11 mouse cellular contexts compared by ENCODE assay signal in genomic region chr5:65919326-65919725, GRCm38 (mm10). TPM values are rescaled to one million over a fixed set of nuclear protein-coding genes. Genes with fewer than 3 reads are reported as not detected.
A peak's percentile ranks its signal among the peaks of the same experiment; 100 is the strongest.
DNase-seq lines count a peak whose midpoint lies in the region; ATAC-seq and TF ChIP-seq lines count a peak whose summit lies in the region.
"Had no signal": no experiment of that assay in that cellular context is flagged by ENCODE, and none has a peak within 500 bp of the region (broad histone marks: within the 10 kb centered on the region; RNA-seq: fewer than 3 reads in every experiment).

No protein-coding gene starts in this region.

- no peak overlapping the region for H3K27ac ChIP-seq in stomach, postnatal 0 days (replicated peaks)

- TF ChIP-seq EP300 in stomach, postnatal 0 days (optimal IDR thresholded peaks at IDR 0.05) = no peak

- no peaks in the 10 kb centered on the region for H3K4me1 ChIP-seq in lung, adult 2 months (ENCODE audit: control insufficient read depth, insufficient read depth, low read length)
- no peaks in the 10 kb centered on the region for H3K4me1 ChIP-seq in stomach, postnatal 0 days (replicated peaks; ENCODE audit: control insufficient read depth, insufficient read depth)

- no peaks in the 10 kb centered on the region for H3K27me3 ChIP-seq in stomach, postnatal 0 days (ENCODE audit: control insufficient read depth, insufficient read depth, low read length)

- no peak for TF ChIP-seq CTCF in lung, adult 2 months (IDR thresholded peaks at IDR 0.05; ENCODE audit: insufficient read depth, low read length)
- TF ChIP-seq CTCF in stomach, postnatal 0 days (IDR thresholded peaks at IDR 0.05; ENCODE audit: low read depth) = no peak

- DNase-seq in adrenal gland, postnatal 14 days = peak; percentile 21
- no peak for DNase-seq in adrenal gland, adult (ENCODE audit: inconsistent age in 2 of 2, low spot score in 1 of 2)
- peak; percentile 16 for DNase-seq in lung, postnatal 10 days
- DNase-seq in lung, adult 2 months = no peak
- peak; percentile 77 to 78 for DNase-seq in spleen, postnatal 36 days (ENCODE audit: low spot score in 2 of 2)
- no peak for DNase-seq in cerebellum, adult 9-11 months
- no peak for DNase-seq in stomach, postnatal 0 days (ENCODE audit: low spot score)
- DNase-seq: heart, postnatal 10 days; left cerebral cortex, postnatal 4 days; right cerebral cortex, postnatal 14 days had no signal

- H3K9me3 ChIP-seq in stomach, postnatal 0 days (ENCODE audit: control insufficient read depth, low read length) = no peaks in the 10 kb centered on the region

- peak; percentile 83 to 87 for ATAC-seq in hematopoietic stem cell, adult 5-6 weeks (replicated peaks in 1 of 2; ENCODE audit: insufficient read depth in 1 of 2, low FRiP score in 2 of 2, low TSS enrichment in 1 of 2, low read depth in 1 of 2, poor library complexity in 2 of 2, severe bottlenecking in 2 of 2)
- no peak for ATAC-seq in stomach, postnatal 0 days (ENCODE audit: low FRiP score, low TSS enrichment)

- no peaks in the 10 kb centered on the region for H3K36me3 ChIP-seq in stomach, postnatal 0 days (ENCODE audit: control insufficient read depth, insufficient read depth, low read length)

- H3K4me3 ChIP-seq in lung, adult 2 months (replicated peaks; ENCODE audit: extremely low read depth, low read depth, low read length) = no peak overlapping the region
- H3K4me3 ChIP-seq in stomach, postnatal 0 days (ENCODE audit: low read depth, low read length) = no peak overlapping the region

- TF ChIP-seq POLR2A in lung, adult 2 months (IDR thresholded peaks at IDR 0.05; ENCODE audit: borderline replicate concordance, extremely low read depth, low read depth, low read length) = no peak

- no peak overlapping the region for H3K4me2 ChIP-seq in stomach, postnatal 0 days (replicated peaks; ENCODE audit: low read depth)

- 55% methylated on average over 12 of the region's 12 CpGs for WGBS in lung, adult 2 months
- 86% methylated on average over 12 of the region's 12 CpGs for WGBS in stomach, postnatal 0 days

- H3K9ac ChIP-seq in stomach, postnatal 0 days (ENCODE audit: low read length) = no peak overlapping the region

RNA-seq across cellular contexts. Expression of gene Chrna9, which starts 15.4 kb away (rescaled TPM):
- total RNA-seq in adrenal gland, postnatal 14 days (2021) = 0.45 and 0.48 TPM in 2 replicates
- 1.4 TPM in 1 of 2 replicates, not detected in the other for polyA plus RNA-seq in lung, adult 2 months (2012; rRNA removed)
- not detected in 2 replicates for total RNA-seq in hematopoietic stem cell, adult 5-6 weeks (2017)
- not detected in 2 replicates for polyA plus RNA-seq in stomach, postnatal 0 days (2015; fragmentation: Nextera tagmentation; extraction: Ambion mirVana)
- total RNA-seq: left cerebral cortex, postnatal 4 days had no signal

RNA-seq across cellular contexts. Expression of gene Rhoh, which starts 58.3 kb away (rescaled TPM):
- total RNA-seq in adrenal gland, postnatal 14 days (2021) = 1.1 and 7.1 TPM in 2 replicates
- polyA plus RNA-seq in lung, adult 2 months (2012; rRNA removed) = 2.7 and 3.5 TPM in 2 replicates
- 47.1 and 48.3 TPM in 2 replicates for total RNA-seq in hematopoietic stem cell, adult 5-6 weeks (2017)
- 0.47 and 0.51 TPM in 2 replicates for polyA plus RNA-seq in stomach, postnatal 0 days (2015; fragmentation: Nextera tagmentation; extraction: Ambion mirVana)

Comparison
In these comparisons a context has a peak if more than half of its experiments do, and no peak if none do; other contexts are left out.
1. DNase-seq: peak in adrenal gland, postnatal 14 days (single experiment), lung, postnatal 10 days (single experiment) and spleen, postnatal 36 days (2 of 2); none in adrenal gland, adult (0 of 2), lung, adult 2 months (single experiment), cerebellum, adult 9-11 months (single experiment) and stomach, postnatal 0 days (single experiment).